Mouse (Mus musculus): Measurements from ENCODE around the gene Zfp706. TPM values are rescaled to one million over a fixed set of nuclear protein-coding genes. Genes with fewer than 3 reads are reported as not detected.
"Not testable (repeated sequence)": the region's sequence is repeated elsewhere in the genome, so short reads cannot be mapped to it uniquely, and the experiment has no call there.

Zfp706 gene
- total RNA-seq, 1 experiment, result 65.1 TPM

DNA sequence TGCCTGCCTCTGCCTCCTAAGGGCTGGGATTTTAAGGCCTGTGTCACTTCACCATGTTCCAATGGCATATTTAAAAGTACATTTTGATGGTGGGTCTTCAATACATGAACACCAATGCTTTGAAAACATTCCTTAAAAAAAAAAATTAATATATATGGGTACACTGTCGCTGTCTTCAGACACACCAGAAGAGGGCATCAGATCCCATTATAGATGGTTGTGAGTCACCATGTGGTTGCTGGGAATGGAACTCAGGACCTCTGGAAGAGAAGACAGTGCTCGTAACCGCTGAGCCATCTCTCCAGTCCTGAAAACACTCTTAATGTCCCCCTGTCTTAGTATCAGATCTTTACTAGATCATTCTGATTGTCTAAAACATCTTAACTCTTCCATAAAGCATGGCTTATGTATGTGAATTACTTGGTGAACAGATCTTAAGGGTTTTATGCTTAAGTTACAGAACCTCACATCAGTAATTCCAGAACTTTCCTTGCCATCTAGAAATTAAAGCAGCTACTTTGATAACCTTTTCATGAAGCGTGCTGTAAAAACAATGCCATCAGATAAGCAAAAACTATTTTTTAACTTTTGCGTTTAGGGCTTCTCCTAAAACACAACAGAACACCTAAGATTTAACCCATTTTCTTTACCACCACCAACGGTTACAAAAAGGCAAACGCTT is 1.6 kb downstream of the Zfp706 start:
- Histone ChIP-seq H3K4me1 (ENCODE audit: control insufficient read depth in 2 of 2, insufficient read depth in 2 of 2, low read length in 2 of 2, poor library complexity in 1 of 2) (peaks cover 4 to 14% of the 10 kb centered on the region in 2 experiments), H3K36me3 (ENCODE audit: control insufficient read depth, insufficient read depth, low read length, poor library complexity, severe bottlenecking) (peaks cover 12% of the 10 kb centered on the region), H3K9ac (ENCODE audit: insufficient read depth, low read depth, low read length, poor library complexity, severe bottlenecking) (peak overlapping the region; percentile 99), H3K9me3 (ENCODE audit: control insufficient read depth, insufficient read depth, low read depth, low read length) (no peaks in the 10 kb centered on the region), H3K27ac (ENCODE audit: insufficient read depth, low read depth, low read length, poor library complexity, severe bottlenecking) (peak overlapping the region; percentile 94; the same call in 1 of the 2 replicates), H3K4me3 (ENCODE audit: insufficient read depth in 1 of 2, low read depth in 1 of 2, low read length in 2 of 2, poor library complexity in 1 of 2, severe bottlenecking in 1 of 2) (peak overlapping the region; percentile 85 to 98)
- no peak for DNase-seq (ENCODE audit: low read depth, low spot score)
- TF ChIP-seq CHD2 (IDR thresholded peaks at IDR 0.05; ENCODE audit: low read depth, low read length), result no peak
- no peak for TF ChIP-seq ZNF384 (IDR thresholded peaks at IDR 0.05; ENCODE audit: low read depth, low read length)
- TF ChIP-seq HCFC1 (IDR thresholded peaks at IDR 0.05; ENCODE audit: borderline replicate concordance, insufficient read depth, low read length), result no peak
- no peak for TF ChIP-seq ZC3H11A (IDR thresholded peaks at IDR 0.05; ENCODE audit: borderline replicate concordance, low read depth, low read length)
- TF ChIP-seq MAFK (IDR thresholded peaks at IDR 0.05; ENCODE audit: insufficient read depth, low read depth, low read length), result no peak
- in situ Hi-C loops (cut with MboI; ENCODE audit: low sequenced_read_pairs in 2 of 2, unreplicated experiment in 2 of 2), result no loop called here

DNA sequence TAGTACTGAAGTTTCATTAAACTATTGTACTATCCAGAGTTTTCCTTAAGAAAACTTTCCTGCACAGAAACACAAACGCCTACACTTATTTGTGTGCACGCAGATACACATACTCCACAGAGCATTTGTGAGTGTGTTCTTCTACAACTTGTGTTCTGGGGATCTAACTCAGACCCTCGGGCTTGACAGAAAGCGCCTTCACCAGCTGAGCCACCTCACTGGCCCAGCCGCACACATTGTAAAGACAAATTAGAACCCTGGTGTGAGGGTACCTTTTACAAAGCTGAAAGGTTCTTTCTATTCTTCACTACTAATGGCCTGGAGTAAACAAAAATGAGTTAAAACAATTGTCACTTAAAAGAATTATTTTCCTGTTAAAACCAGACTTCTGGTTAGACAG is 2.7 kb downstream of the Zfp706 start:
- Histone ChIP-seq H3K4me1 (ENCODE audit: control insufficient read depth in 2 of 2, insufficient read depth in 2 of 2, low read length in 2 of 2, poor library complexity in 1 of 2) (peaks cover 3 to 10% of the 10 kb centered on the region in 2 experiments; a peak in 3 of 4 replicates), H3K9ac (ENCODE audit: insufficient read depth, low read depth, low read length, poor library complexity, severe bottlenecking) (peak overlapping the region; percentile 42; the same call in 1 of the 2 replicates), H3K4me3 (ENCODE audit: insufficient read depth in 1 of 2, low read depth in 1 of 2, low read length in 2 of 2, poor library complexity in 1 of 2, severe bottlenecking in 1 of 2) (peak overlapping the region in 1 of 2 experiments; percentile 98; a peak in 1 of 4 replicates), H3K27ac (ENCODE audit: insufficient read depth, low read depth, low read length, poor library complexity, severe bottlenecking) (no peak overlapping the region), H3K9me3 (ENCODE audit: control insufficient read depth, insufficient read depth, low read depth, low read length) (no peaks in the 10 kb centered on the region), H3K36me3 (ENCODE audit: control insufficient read depth, insufficient read depth, low read length, poor library complexity, severe bottlenecking) (peaks cover 14% of the 10 kb centered on the region)
- TF ChIP-seq ZNF384 (IDR thresholded peaks at IDR 0.05; ENCODE audit: low read depth, low read length) (no peak), MAFK (IDR thresholded peaks at IDR 0.05; ENCODE audit: insufficient read depth, low read depth, low read length) (no peak), HCFC1 (IDR thresholded peaks at IDR 0.05; ENCODE audit: borderline replicate concordance, insufficient read depth, low read length) (no peak), CHD2 (IDR thresholded peaks at IDR 0.05; ENCODE audit: low read depth, low read length) (no peak), ZC3H11A (IDR thresholded peaks at IDR 0.05; ENCODE audit: borderline replicate concordance, low read depth, low read length) (no peak)
- in situ Hi-C loops (cut with MboI; ENCODE audit: low sequenced_read_pairs in 2 of 2, unreplicated experiment in 2 of 2), result no loop called here
- DNase-seq (ENCODE audit: low read depth, low spot score), result no peak

DNA sequence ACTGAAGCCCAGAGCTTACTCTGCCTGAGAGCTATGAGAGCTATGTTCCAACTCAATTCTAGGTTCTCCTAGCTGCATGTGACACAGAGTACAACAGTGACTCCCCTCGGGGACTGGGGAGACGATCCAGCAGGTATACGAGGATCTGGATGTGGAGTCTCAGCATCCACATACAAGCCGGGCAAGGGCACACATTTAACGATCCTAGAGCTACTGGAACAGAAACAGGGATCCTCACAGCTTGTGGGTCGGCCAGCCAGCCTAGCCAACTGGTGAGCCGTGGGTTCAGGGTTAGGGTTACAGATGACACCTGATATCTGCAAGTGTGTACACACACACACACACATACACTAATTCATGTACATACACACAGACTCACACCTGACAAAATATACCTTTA is 5.3 kb downstream of the Zfp706 start:
- DNase-seq (ENCODE audit: low read depth, low spot score), result no peak
- Histone ChIP-seq H3K36me3 (ENCODE audit: control insufficient read depth, insufficient read depth, low read length, poor library complexity, severe bottlenecking) (peaks cover 20% of the 10 kb centered on the region), H3K4me1 (ENCODE audit: control insufficient read depth in 2 of 2, insufficient read depth in 2 of 2, low read length in 2 of 2, poor library complexity in 1 of 2) (0 out of 4 replicates have a peak, but pooled peaks cover 4% of the 10 kb centered on the region in 2 experiments), H3K9ac (ENCODE audit: insufficient read depth, low read depth, low read length, poor library complexity, severe bottlenecking) (no peak overlapping the region; the same call in 1 of the 2 replicates), H3K27ac (ENCODE audit: insufficient read depth, low read depth, low read length, poor library complexity, severe bottlenecking) (no peak overlapping the region), H3K9me3 (ENCODE audit: control insufficient read depth, insufficient read depth, low read depth, low read length) (no peaks in the 10 kb centered on the region), H3K4me3 (ENCODE audit: insufficient read depth in 1 of 2, low read depth in 1 of 2, low read length in 2 of 2, poor library complexity in 1 of 2, severe bottlenecking in 1 of 2) (no peak overlapping the region)
- TF ChIP-seq MAFK (IDR thresholded peaks at IDR 0.05; ENCODE audit: insufficient read depth, low read depth, low read length) (no peak), CHD2 (IDR thresholded peaks at IDR 0.05; ENCODE audit: low read depth, low read length) (no peak), ZNF384 (IDR thresholded peaks at IDR 0.05; ENCODE audit: low read depth, low read length) (no peak), HCFC1 (IDR thresholded peaks at IDR 0.05; ENCODE audit: borderline replicate concordance, insufficient read depth, low read length) (no peak), ZC3H11A (IDR thresholded peaks at IDR 0.05; ENCODE audit: borderline replicate concordance, low read depth, low read length) (no peak)
- in situ Hi-C loops (cut with MboI; ENCODE audit: low sequenced_read_pairs in 2 of 2, unreplicated experiment in 2 of 2), result no loop called here

DNA sequence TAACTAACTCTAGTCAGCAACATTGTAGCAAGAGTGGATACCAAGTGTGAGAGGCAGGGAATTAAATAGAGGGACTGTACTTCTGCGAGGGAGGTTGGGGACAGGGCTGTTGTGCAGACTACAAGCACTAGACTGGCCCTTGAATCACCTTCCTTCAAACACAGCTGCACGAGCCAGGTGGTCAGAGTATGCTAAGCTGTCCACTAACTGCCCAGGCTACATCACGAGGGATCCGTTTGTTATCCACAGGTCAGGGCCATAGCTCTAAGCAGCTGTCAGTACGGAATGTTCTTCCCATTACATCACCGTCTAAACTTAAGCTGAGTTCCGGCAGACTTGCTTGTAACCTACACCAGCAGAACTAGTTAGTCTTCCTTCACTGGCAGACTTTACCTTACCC is 8.0 kb downstream of the Zfp706 start:
- Histone ChIP-seq H3K27ac (ENCODE audit: insufficient read depth, low read depth, low read length, poor library complexity, severe bottlenecking) (0 out of 2 replicates have a peak overlapping the region, but pooled peaks have one; percentile 10), H3K9ac (ENCODE audit: insufficient read depth, low read depth, low read length, poor library complexity, severe bottlenecking) (peak overlapping the region; percentile 31; the same call in 1 of the 2 replicates), H3K36me3 (ENCODE audit: control insufficient read depth, insufficient read depth, low read length, poor library complexity, severe bottlenecking) (peaks cover 20% of the 10 kb centered on the region)
- in situ Hi-C loops (cut with MboI; ENCODE audit: low sequenced_read_pairs in 2 of 2, unreplicated experiment in 2 of 2); DNase-seq (ENCODE audit: low read depth, low spot score); H3K9me3 ChIP-seq (ENCODE audit: control insufficient read depth, insufficient read depth, low read depth, low read length); H3K4me1 ChIP-seq (ENCODE audit: control insufficient read depth in 2 of 2, insufficient read depth in 2 of 2, low read length in 2 of 2, poor library complexity in 1 of 2); H3K4me3 ChIP-seq (ENCODE audit: insufficient read depth in 1 of 2, low read depth in 1 of 2, low read length in 2 of 2, poor library complexity in 1 of 2, severe bottlenecking in 1 of 2): not testable (repeated sequence)

All from ES-E14 (cell line).